Mouse (Mus musculus): Measurements from ENCODE around the gene Cyp4f37. TPM values are rescaled to one million over a fixed set of nuclear protein-coding genes. Genes with fewer than 3 reads are reported as not detected.
"Not testable (repeated sequence)": the region's sequence is repeated elsewhere in the genome, so short reads cannot be mapped to it uniquely, and the experiment has no call there.

The Cyp4f37 gene
- polyA plus RNA-seq, 1 experiment from 2014 or later = not detected

- ATAC-seq (ENCODE audit: insufficient read depth); H3K27me3 ChIP-seq; H3K4me1 ChIP-seq (replicated peaks); H3K9me3 ChIP-seq (replicated peaks); H3K27ac ChIP-seq (replicated peaks); H3K9ac ChIP-seq; H3K36me3 ChIP-seq (replicated peaks): not testable (repeated sequence)
- 0 out of 2 replicates have a peak overlapping the region, but pooled peaks have one; percentile 23 for H3K4me3 ChIP-seq (replicated peaks)
- WGBS (ENCODE audit: insufficient replicate concordance) = 70% methylated on average over 9 of the region's 9 CpGs
- H3K4me2 ChIP-seq = peak overlapping the region; percentile 53
Observed at GRCm38 (mm10) chr17:32634242-32634971, 13.3 kb downstream of the Cyp4f37 start.

- H3K9me3 ChIP-seq (replicated peaks) = no peaks in the 10 kb centered on the region
- WGBS (ENCODE audit: insufficient replicate concordance) = 2% methylated on average over 17 of the region's 17 CpGs
Observed at GRCm38 (mm10) chr17:32634972-32635314, 13.8 kb downstream of the Cyp4f37 start.

GRCm38 (mm10) chr17:32636341-32636740 is 15.2 kb downstream of the Cyp4f37 start:
- H3K36me3 ChIP-seq (replicated peaks) = no peaks in the 10 kb centered on the region
- no peak for ATAC-seq (ENCODE audit: insufficient read depth)
- 0 out of 2 replicates have a peak, but pooled peaks cover 4% of the 10 kb centered on the region for H3K4me1 ChIP-seq (replicated peaks)
- no peaks in the 10 kb centered on the region for H3K27me3 ChIP-seq
- no peak overlapping the region for H3K4me3 ChIP-seq (replicated peaks)
- no peaks in the 10 kb centered on the region for H3K9me3 ChIP-seq (replicated peaks)
- no peak overlapping the region for H3K4me2 ChIP-seq
- WGBS (ENCODE audit: insufficient replicate concordance) = 44% methylated on average over 3 of the region's 3 CpGs
- H3K27ac ChIP-seq (replicated peaks) = no peak overlapping the region
- no peak overlapping the region for H3K9ac ChIP-seq

More at GRCm38 (mm10) chr17:32634972-32635314, 13.8 kb downstream of the Cyp4f37 start:
- H3K36me3 ChIP-seq (replicated peaks) = no peaks in the 10 kb centered on the region
- no peak overlapping the region for H3K27ac ChIP-seq (replicated peaks)
- H3K9ac ChIP-seq = no peak overlapping the region
- H3K4me2 ChIP-seq = peak overlapping the region; percentile 53
- H3K4me3 ChIP-seq (replicated peaks) = peak overlapping the region; percentile 23; the same call in 1 of the 2 replicates
- H3K4me1 ChIP-seq (replicated peaks) = 0 out of 2 replicates have a peak, but pooled peaks cover 4% of the 10 kb centered on the region
- ATAC-seq (ENCODE audit: insufficient read depth) = peak; percentile 15; the same call in 1 of the 2 replicates
- H3K27me3 ChIP-seq = no peaks in the 10 kb centered on the region

- Histone ChIP-seq H3K4me2 (no peak overlapping the region), H3K36me3 (replicated peaks) (no peaks in the 10 kb centered on the region), H3K9me3 (replicated peaks) (no peaks in the 10 kb centered on the region), H3K4me3 (replicated peaks) (no peak overlapping the region), H3K4me1 (replicated peaks) (0 out of 2 replicates have a peak, but pooled peaks cover 4% of the 10 kb centered on the region), H3K9ac (no peak overlapping the region), H3K27ac (replicated peaks) (no peak overlapping the region), H3K27me3 (no peaks in the 10 kb centered on the region)
- 64% methylated on average over 2 of the region's 2 CpGs for WGBS (ENCODE audit: insufficient replicate concordance)
- no peak for ATAC-seq (ENCODE audit: insufficient read depth)
Observed at GRCm38 (mm10) chr17:32637151-32637550, 16.0 kb downstream of the Cyp4f37 start.

GRCm38 (mm10) chr17:32646631-32647030 is 25.5 kb downstream of the Cyp4f37 start:
- no peak overlapping the region for H3K4me2 ChIP-seq
- no peak for ATAC-seq (ENCODE audit: insufficient read depth)

DNA sequence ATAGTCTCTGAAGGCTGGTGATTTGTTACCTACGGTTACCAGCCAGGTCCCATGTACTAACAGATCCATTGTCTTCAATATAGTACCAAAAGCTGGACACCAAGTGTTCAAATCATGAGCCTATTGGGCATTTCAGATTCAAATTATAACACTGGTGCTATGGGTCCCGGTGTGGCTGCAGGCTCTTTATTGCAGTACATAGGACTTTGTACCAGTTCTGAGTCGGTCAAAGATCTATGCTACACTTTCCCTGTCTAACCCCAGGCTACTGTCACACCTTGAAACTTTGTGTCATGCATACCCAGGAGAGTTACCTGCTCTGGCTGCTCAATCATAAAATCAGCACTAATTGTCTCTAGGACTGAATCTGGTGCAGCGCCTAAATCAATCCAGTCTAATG is 32.8 kb downstream of the Cyp4f37 start:
- Histone ChIP-seq H3K9me3 (replicated peaks) (no peaks in the 10 kb centered on the region), H3K4me1 (replicated peaks) (no peaks in the 10 kb centered on the region), H3K4me2 (no peak overlapping the region), H3K27me3 (no peaks in the 10 kb centered on the region), H3K9ac (no peak overlapping the region), H3K4me3 (replicated peaks) (no peak overlapping the region), H3K27ac (replicated peaks) (no peak overlapping the region), H3K36me3 (replicated peaks) (no peaks in the 10 kb centered on the region)
- 69% methylated on average over 4 of the region's 4 CpGs for WGBS (ENCODE audit: insufficient replicate concordance)
- no peak for ATAC-seq (ENCODE audit: insufficient read depth)

More at GRCm38 (mm10) chr17:32646631-32647030, 25.5 kb downstream of the Cyp4f37 start:
- Histone ChIP-seq H3K9ac (no peak overlapping the region), H3K4me3 (replicated peaks) (no peak overlapping the region), H3K27ac (replicated peaks) (no peak overlapping the region), H3K9me3 (replicated peaks) (no peaks in the 10 kb centered on the region), H3K27me3 (no peaks in the 10 kb centered on the region), H3K36me3 (replicated peaks) (no peaks in the 10 kb centered on the region), H3K4me1 (replicated peaks) (no peaks in the 10 kb centered on the region)
- 66% methylated on average over 4 of the region's 4 CpGs for WGBS (ENCODE audit: insufficient replicate concordance)

- no peaks in the 10 kb centered on the region for H3K9me3 ChIP-seq (replicated peaks)
- no peak for ATAC-seq (ENCODE audit: insufficient read depth)
Observed at GRCm38 (mm10) chr17:32657041-32657440, 35.9 kb downstream of the Cyp4f37 start.

DNA sequence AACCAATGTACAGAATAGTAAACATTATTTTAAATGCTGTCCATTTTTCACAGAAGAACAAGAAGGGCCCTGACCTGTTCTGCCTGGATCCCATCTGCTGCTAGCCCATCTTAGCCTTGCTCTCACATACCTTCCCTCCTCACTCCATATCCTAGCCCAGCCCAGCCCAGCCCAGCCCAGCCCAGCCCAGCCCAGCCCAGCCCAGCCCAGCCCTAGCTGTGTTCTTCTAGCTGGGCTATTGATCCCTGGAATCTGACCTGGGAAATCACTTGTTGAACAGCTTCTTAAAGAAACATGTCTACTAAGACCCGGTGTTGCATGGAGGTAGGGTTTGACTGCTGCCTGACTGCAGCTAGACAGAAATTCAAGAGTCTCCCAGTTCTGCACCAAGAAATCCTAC is 37.1 kb downstream of the Cyp4f37 start:
- Histone ChIP-seq H3K27me3 (no peaks in the 10 kb centered on the region), H3K36me3 (replicated peaks) (no peaks in the 10 kb centered on the region), H3K4me3 (replicated peaks) (no peak overlapping the region), H3K4me2 (no peak overlapping the region), H3K4me1 (replicated peaks) (no peaks in the 10 kb centered on the region), H3K9me3 (replicated peaks) (no peaks in the 10 kb centered on the region), H3K27ac (replicated peaks) (no peak overlapping the region), H3K9ac (no peak overlapping the region)
- 46% methylated on average over 1 of the region's 1 CpGs for WGBS (ENCODE audit: insufficient replicate concordance)
- ATAC-seq (ENCODE audit: insufficient read depth) = no peak

More at GRCm38 (mm10) chr17:32657041-32657440, 35.9 kb downstream of the Cyp4f37 start:
- Histone ChIP-seq H3K27me3 (no peaks in the 10 kb centered on the region), H3K4me3 (replicated peaks) (no peak overlapping the region), H3K27ac (replicated peaks) (no peak overlapping the region), H3K36me3 (replicated peaks) (no peaks in the 10 kb centered on the region), H3K4me1 (replicated peaks) (no peaks in the 10 kb centered on the region), H3K4me2 (no peak overlapping the region), H3K9ac (no peak overlapping the region)
- WGBS (ENCODE audit: insufficient replicate concordance) = 43% methylated on average over 3 of the region's 3 CpGs

- no peak within 1 kb of the TSS for H3K4me3 ChIP-seq (replicated peaks)
- no peak within 1 kb of the TSS for H3K4me2 ChIP-seq
- H3K27me3 ChIP-seq = no peaks in the 10 kb centered on the region
- no peak within 1 kb of the TSS for H3K9ac ChIP-seq
- WGBS (ENCODE audit: insufficient replicate concordance) = 37% methylated on average over 2 of the region's 2 CpGs
- H3K36me3 ChIP-seq (replicated peaks) = no peaks in the 10 kb centered on the region
- H3K27ac ChIP-seq (replicated peaks) = no peak within 1 kb of the TSS
- no peaks in the 10 kb centered on the region for H3K9me3 ChIP-seq (replicated peaks)
- no peaks in the 10 kb centered on the region for H3K4me1 ChIP-seq (replicated peaks)
- ATAC-seq (ENCODE audit: insufficient read depth) = no peak
Observed at GRCm38 (mm10) chr17:32658712-32659111, 37.6 kb downstream of the Cyp4f37 start, which contains the start of gene Cyp4f40. Cyp4f40 (plus strand) TSS chr17:32658900.

- H3K27ac ChIP-seq (replicated peaks) = no peak overlapping the region
- H3K4me3 ChIP-seq (replicated peaks) = no peak overlapping the region
- H3K27me3 ChIP-seq = no peaks in the 10 kb centered on the region
- no peak overlapping the region for H3K9ac ChIP-seq
- 60% methylated on average over 7 of the region's 7 CpGs for WGBS (ENCODE audit: insufficient replicate concordance)
- H3K36me3 ChIP-seq (replicated peaks) = no peaks in the 10 kb centered on the region
- no peaks in the 10 kb centered on the region for H3K4me1 ChIP-seq (replicated peaks)
- H3K4me2 ChIP-seq = no peak overlapping the region
- H3K9me3 ChIP-seq (replicated peaks) = no peaks in the 10 kb centered on the region
- ATAC-seq (ENCODE audit: insufficient read depth) = no peak
Observed at GRCm38 (mm10) chr17:32673976-32674375, 52.9 kb downstream of the Cyp4f37 start.

GRCm38 (mm10) chr17:32676040-32676635 is 55.0 kb downstream of the Cyp4f37 start:
- H3K9me3 ChIP-seq (replicated peaks) = no peaks in the 10 kb centered on the region
- no peak overlapping the region for H3K4me3 ChIP-seq (replicated peaks)
- H3K9ac ChIP-seq = no peak overlapping the region
- H3K36me3 ChIP-seq (replicated peaks) = no peaks in the 10 kb centered on the region
- H3K27me3 ChIP-seq = no peaks in the 10 kb centered on the region
- no peaks in the 10 kb centered on the region for H3K4me1 ChIP-seq (replicated peaks)
- WGBS (ENCODE audit: insufficient replicate concordance) = 32% methylated on average over 21 of the region's 21 CpGs
- no peak for ATAC-seq (ENCODE audit: insufficient read depth)
- H3K27ac ChIP-seq (replicated peaks) = no peak overlapping the region
- peak overlapping the region; percentile 10; the same call in 1 of the 2 replicates for H3K4me2 ChIP-seq
